Mouse (Mus musculus) G1E (cell line): Measurements from ENCODE around the gene Igsf6. TPM values are rescaled to one million over a fixed set of nuclear protein-coding genes. Genes with fewer than 3 reads are reported as not detected.

Source experiments
- ATAC-seq: 2 replicates; pipeline ENCODE4 v1.8.0; 2016; ENCODE audit warnings: mild to moderate bottlenecking; ENCODE audit not compliant: insufficient number of reproducible peaks, poor library complexity, low FRiP score, severe bottlenecking; ENCODE audit errors: extremely low read depth
- DNase-seq: peaks from one replicate; pipeline ENCODE4 v3.0.0; 2012; ENCODE audit warnings: low spot score
- H3K27me3 ChIP-seq: 2 replicates; pipeline ENCODE4 v1.6.1; 2012; ENCODE audit warnings: mild to moderate bottlenecking, low read length, inconsistent platforms; ENCODE audit not compliant: insufficient read depth
- H3K36me3 ChIP-seq: replicated peaks from 2 replicates; pipeline ENCODE3; 2012; ENCODE audit warnings: mild to moderate bottlenecking, inconsistent platforms
- H3K4me1 ChIP-seq: 2 replicates; pipeline ENCODE4 v1.6.1; 2012; ENCODE audit warnings: low read depth, low read length, inconsistent platforms, mixed read lengths; ENCODE audit not compliant: insufficient read depth
- H3K4me3 ChIP-seq: 2 replicates; pipeline ENCODE4 v1.5.1; 2012; ENCODE audit warnings: low read depth, mild to moderate bottlenecking, inconsistent platforms, low read length, moderate library complexity, mixed read lengths
- H3K9me3 ChIP-seq: replicated peaks from 2 replicates; pipeline ENCODE4 v1.6.1; 2012; ENCODE audit warnings: inconsistent platforms
- CTCF ChIP-seq: IDR thresholded peaks from 2 replicates; pipeline ENCODE4 v1.5.1; 2012; ENCODE audit warnings: low read depth, low read length, inconsistent platforms, mixed read lengths
- GATA1 ChIP-seq: IDR thresholded peaks from 2 replicates; pipeline ENCODE4 v1.6.1; 2012; ENCODE audit warnings: borderline replicate concordance, low read length, inconsistent platforms, mixed read lengths
- GATA2 ChIP-seq: IDR thresholded peaks from 2 replicates; pipeline ENCODE4 v1.6.1; 2012; ENCODE audit warnings: low read depth, low read length, inconsistent platforms, borderline replicate concordance
- POLR2AphosphoS5 ChIP-seq: IDR thresholded peaks from 2 replicates; pipeline ENCODE4 v1.6.1; 2012; ENCODE audit warnings: low read depth, low read length, inconsistent platforms; ENCODE audit not compliant: insufficient replicate concordance
- TAL1 ChIP-seq: conservative IDR thresholded peaks from 2 replicates; pipeline ENCODE4 v1.6.1; 2012; ENCODE audit warnings: low read depth, low read length, inconsistent platforms, mixed read lengths
- polyA plus RNA-seq: library from polyadenylated mRNA; stranded (reverse); fragments of >175 nt; gene quantifications from 2 replicates; pipeline ENCODE4 v1.2.3, GENCODE M21; 2012
- total RNA-seq, 2 experiments: library from RNA; stranded (forward) in 1 of 2; stranded (reverse) in 1 of 2; fragments of 200-1000 nt in 1 of 2; fragments of >200 nt in 1 of 2; fragmentation: Nextera tagmentation in 1 of 2; gene quantifications; 2 replicates each; pipeline ENCODE4 v1.2.3; 2014 to 2017

Igsf6 gene
- total and polyA plus RNA-seq, 3 experiments: 0.07 to 0.33 TPM; not detected in 1

DNA sequence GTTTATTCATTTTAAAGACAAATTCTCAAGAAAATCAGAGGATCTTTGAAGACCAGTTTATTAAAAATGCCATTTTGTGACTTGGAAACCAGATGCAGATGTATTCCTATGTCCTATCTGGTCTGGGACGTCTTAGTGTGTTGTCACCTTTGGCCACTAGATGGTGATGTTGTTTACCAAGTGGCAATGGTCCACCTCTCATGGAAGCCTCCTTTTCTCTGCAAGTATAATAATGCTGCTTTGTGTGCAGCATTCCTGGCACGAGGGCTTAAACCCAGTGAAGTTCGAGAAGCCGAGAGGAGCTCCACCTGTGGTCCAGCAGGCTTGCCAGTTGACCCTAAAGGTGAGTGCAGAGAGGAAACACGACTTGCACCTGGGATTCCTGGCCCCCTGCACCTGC lies 3.5 kb upstream of the Igsf6 start:
- H3K27me3 ChIP-seq: no peaks in the 10 kb centered on the region
- H3K4me3 ChIP-seq: no peak overlapping the region
- TF ChIP-seq GATA2 (no peak), POLR2AphosphoS5 (no peak), GATA1 (no peak), CTCF (peak; percentile 66), TAL1 (no peak)
- ATAC-seq: peak; percentile 57; the same call in 1 of the 2 replicates
- peak; percentile 40 for DNase-seq
- H3K4me1 ChIP-seq: no peaks in the 10 kb centered on the region
- H3K36me3 ChIP-seq: peaks cover 55% of the 10 kb centered on the region
- no peaks in the 10 kb centered on the region for H3K9me3 ChIP-seq

DNA sequence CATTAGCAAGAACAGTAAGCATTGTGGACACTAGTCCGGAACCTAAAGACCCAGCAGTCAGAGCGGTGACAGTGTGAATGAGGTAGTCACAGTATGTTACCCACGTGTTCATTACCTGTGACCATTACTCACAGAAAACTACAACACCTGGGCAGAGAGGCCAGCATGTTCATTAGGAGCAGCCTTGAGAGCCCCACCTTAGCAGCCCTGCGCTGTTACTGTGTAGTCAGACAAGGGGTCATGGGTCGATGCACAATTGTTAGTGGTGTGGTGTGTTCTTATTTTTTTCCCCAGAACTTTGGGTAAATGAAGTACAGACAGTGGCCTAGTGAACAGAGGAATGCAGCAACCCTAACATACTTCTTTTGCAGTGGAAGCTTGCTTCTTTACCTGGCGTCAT lies 2.9 kb upstream of the Igsf6 start:
- Histone ChIP-seq H3K27me3 (no peaks in the 10 kb centered on the region), H3K36me3 (peaks cover 58% of the 10 kb centered on the region), H3K9me3 (no peaks in the 10 kb centered on the region), H3K4me1 (no peaks in the 10 kb centered on the region), H3K4me3 (no peak overlapping the region)
- TF ChIP-seq TAL1 (no peak), GATA1 (no peak), GATA2 (no peak), POLR2AphosphoS5 (no peak), CTCF (no peak)
- no peak for ATAC-seq
- no peak for DNase-seq

DNA sequence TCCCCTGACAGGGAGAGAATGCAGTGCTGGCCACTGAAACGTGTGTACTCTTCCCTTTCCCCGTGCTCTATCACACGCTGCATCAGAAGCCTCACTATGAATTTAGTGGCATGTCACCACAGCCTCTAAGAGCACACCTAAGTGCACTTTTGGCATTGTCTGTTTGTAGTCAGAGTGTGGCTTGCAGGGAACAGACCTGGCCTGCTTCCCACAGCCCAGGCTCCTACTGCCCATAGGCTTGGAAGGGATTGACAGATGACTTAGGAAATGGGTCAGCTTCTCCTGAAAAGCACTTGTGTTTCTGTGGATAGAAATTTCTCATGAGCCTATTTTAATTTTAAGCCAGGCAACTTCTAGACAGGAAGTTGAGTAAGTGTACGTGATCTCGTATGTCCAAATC lies 1.0 kb upstream of the Igsf6 start:
- ATAC-seq (no peak), DNase-seq (no peak)
- Histone ChIP-seq H3K4me3 (no peak overlapping the region), H3K36me3 (peaks cover 77% of the 10 kb centered on the region), H3K4me1 (peaks cover 12% of the 10 kb centered on the region), H3K9me3 (no peaks in the 10 kb centered on the region), H3K27me3 (no peaks in the 10 kb centered on the region)
- TF ChIP-seq POLR2AphosphoS5 (no peak), GATA2 (no peak), CTCF (no peak), GATA1 (no peak), TAL1 (no peak)

DNA sequence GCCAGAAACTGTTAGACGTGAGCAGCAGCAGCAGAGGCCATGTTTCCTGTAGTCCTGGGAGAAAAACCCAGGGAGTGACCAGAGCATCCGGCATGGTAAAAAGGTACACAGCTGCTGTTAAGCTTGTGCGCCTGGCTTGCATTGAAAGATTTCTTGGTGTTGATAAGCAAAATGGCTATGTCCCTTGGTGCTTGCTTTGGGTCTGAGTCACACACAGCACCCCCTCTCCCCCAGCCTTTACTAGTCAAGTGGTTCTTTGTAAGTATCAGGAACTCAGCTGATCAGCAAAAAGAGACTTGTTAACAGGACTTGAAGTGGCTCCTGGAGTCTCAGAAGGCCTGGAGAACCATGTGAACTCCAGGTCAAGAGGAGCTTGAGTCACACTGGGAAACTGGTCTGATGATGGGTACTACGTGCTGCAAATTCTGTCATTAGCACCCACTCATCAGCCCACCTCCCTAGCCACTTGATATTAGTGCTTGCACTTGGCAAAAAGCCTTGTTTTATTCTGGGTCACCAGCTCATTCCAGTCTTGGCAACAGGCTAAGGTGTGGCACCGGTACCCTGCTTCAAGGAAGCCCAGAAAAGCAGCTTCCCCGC lies 529 bp upstream of the Igsf6 start:
- no peaks in the 10 kb centered on the region for H3K9me3 ChIP-seq
- TF ChIP-seq CTCF (no peak), GATA2 (no peak), GATA1 (no peak), TAL1 (no peak), POLR2AphosphoS5 (no peak)
- H3K4me3 ChIP-seq: no peak overlapping the region
- ATAC-seq: no peak
- peaks cover 13% of the 10 kb centered on the region for H3K4me1 ChIP-seq
- H3K27me3 ChIP-seq: no peaks in the 10 kb centered on the region
- peaks cover 82% of the 10 kb centered on the region for H3K36me3 ChIP-seq
- DNase-seq: no peak

DNA sequence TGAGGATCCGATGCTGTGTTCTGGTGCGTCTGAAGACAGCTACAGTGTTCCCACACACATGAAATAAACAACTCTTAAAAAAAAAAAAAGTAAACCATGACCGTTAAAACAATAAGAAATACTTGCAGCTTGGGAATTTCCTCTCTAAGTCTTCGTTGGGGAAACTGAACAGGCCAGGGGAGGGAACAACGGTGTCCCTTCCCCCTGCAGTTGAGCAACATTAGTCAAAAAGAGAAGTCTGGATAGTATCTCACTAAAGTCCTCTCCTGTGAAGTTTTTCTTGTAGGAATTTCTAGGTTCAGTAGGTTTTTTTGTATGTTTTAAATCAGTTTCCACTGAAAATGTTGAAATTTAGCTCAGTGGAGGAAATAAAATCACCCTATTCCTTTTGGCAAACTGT lies 1.9 kb downstream of the Igsf6 start:
- peaks cover 84% of the 10 kb centered on the region for H3K36me3 ChIP-seq
- TF ChIP-seq POLR2AphosphoS5 (no peak), GATA2 (no peak), TAL1 (no peak), GATA1 (no peak), CTCF (no peak)
- H3K9me3 ChIP-seq: no peaks in the 10 kb centered on the region
- no peaks in the 10 kb centered on the region for H3K27me3 ChIP-seq
- no peak overlapping the region for H3K4me3 ChIP-seq
- DNase-seq (no peak), ATAC-seq (no peak)
- H3K4me1 ChIP-seq: peaks cover 13% of the 10 kb centered on the region

DNA sequence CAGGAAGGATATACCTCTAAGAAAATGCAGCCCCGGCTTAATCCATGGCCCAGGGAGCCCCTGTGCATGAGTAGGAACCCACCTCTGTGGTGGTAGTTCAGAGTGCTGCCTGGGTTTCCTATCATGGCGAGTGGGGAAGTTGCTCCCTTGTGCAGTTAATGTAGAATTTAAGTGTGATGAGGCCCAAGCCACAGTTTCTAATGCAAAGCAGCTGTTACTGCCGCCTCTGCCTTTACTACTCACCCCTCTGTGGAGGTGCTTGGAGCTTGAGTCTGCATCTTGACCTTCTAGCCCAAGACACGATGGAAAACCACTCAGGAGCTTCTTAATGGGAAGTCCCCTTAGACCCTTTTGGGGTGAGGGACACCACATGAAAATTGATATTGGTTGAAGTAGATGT lies 3.1 kb downstream of the Igsf6 start:
- no peak overlapping the region for H3K4me3 ChIP-seq
- no peak for DNase-seq
- peaks cover 13% of the 10 kb centered on the region for H3K4me1 ChIP-seq
- peaks cover 86% of the 10 kb centered on the region for H3K36me3 ChIP-seq
- H3K27me3 ChIP-seq: no peaks in the 10 kb centered on the region
- TF ChIP-seq POLR2AphosphoS5 (no peak), TAL1 (no peak), GATA1 (no peak), CTCF (no peak), GATA2 (no peak)
- ATAC-seq: no peak
- H3K9me3 ChIP-seq: peaks cover 2% of the 10 kb centered on the region; the same call in 1 of the 2 replicates
